Mouse (Mus musculus): ENCODE data around the gene 9130023H24Rik.

Gene 9130023H24Rik

DNA sequence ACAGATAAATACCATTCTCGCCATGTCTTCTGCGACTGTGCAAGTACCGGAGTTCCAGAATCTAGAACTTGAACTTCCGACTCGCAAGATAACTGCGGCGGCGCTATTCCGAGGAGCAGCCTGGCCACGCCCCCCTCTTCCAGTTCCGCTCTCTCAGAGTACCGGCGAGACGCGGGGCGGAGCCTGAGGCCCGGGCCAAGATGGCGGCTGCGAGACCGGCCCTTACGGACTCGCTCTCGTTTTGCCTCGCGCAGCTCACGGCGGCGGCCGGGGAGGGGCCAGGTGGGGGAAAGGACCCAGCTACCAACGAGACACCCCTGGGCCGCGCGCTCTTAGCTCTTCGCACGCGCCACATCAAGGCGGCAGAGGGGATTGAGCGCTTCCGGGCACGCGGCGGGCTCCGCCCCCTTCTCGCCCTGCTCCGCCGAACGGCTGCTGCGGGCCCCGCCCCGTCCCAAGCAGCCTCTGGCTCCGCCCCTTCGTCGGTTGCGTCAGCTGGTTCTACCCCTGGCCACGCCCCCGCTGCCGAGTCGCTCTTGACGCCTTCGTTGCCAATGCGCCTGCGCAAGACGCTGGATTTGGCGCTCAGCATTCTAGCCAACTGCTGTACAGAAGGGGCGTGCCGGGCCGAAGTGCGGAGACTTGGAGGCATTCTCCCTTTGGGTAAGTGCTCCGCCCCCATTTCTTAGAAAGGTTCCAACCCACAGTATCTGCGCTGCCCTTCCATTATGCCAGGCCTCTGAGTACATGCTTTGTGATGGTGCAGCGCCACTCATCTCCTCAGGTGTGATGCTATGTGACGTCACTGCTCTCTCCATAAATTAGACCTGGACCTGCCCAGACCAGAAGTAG lies at the start of gene 9130023H24Rik:
9130023H24Rik (minus strand) TSS at position 105 of the 852 bp plus-strand sequence.
- in situ Hi-C loops (cut with MboI; ENCODE audit: low sequenced_read_pairs) = no loop called here

- in situ Hi-C loops (cut with MboI; ENCODE audit: low sequenced_read_pairs) = no loop called here
Observed at GRCm38 (mm10) chr7:128285060-128285459, 47.2 kb upstream of the 9130023H24Rik start.

DNA sequence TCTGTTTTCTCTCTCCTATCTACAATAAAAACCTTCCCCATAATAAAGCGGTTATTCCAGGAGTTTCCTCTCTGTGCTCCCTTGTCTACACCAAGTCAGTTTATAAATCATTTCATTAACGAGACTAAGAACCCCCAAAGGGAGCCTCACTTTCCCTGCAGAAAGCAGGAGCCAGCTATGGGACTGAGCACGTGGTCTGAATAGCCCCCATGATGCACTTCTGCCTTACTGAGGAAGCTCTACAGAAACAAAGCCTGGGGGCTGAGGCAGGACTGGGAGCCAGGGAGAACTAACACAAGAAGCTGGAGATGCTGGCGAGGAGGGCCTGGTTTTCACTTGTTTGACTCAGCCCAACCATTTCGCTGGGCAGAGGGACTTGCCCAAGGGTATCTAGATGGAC lies 46.2 kb upstream of the 9130023H24Rik start:
- in situ Hi-C loops (cut with MboI; ENCODE audit: low sequenced_read_pairs) = no loop called here

- in situ Hi-C loops (cut with MboI; ENCODE audit: low sequenced_read_pairs) = no loop called here
Observed at GRCm38 (mm10) chr7:128282532-128283244, 44.9 kb upstream of the 9130023H24Rik start.

- in situ Hi-C loops (cut with MboI; ENCODE audit: low sequenced_read_pairs) = no loop called here
Observed at GRCm38 (mm10) chr7:128281765-128282164, 43.9 kb upstream of the 9130023H24Rik start.

DNA sequence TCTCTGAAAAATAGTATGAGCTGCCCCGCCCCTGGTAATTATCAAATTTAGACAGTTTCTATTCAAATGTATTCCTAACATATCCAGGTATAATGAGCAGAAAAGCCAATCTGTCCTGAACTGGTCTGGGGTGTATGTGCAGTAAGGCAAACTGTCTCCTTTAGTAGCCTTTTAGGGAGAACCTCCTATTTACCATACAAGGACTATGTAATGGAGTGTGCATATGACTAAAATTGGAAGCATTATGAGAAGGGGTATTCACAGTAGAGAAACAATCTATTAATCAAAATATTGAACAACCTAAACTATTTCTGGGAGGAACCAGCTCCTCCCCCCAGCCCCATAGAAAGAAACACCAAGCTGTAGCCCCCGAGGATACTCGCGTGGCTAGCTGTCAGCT lies 41.9 kb upstream of the 9130023H24Rik start:
- in situ Hi-C loops (cut with MboI; ENCODE audit: low sequenced_read_pairs) = no loop called here

DNA sequence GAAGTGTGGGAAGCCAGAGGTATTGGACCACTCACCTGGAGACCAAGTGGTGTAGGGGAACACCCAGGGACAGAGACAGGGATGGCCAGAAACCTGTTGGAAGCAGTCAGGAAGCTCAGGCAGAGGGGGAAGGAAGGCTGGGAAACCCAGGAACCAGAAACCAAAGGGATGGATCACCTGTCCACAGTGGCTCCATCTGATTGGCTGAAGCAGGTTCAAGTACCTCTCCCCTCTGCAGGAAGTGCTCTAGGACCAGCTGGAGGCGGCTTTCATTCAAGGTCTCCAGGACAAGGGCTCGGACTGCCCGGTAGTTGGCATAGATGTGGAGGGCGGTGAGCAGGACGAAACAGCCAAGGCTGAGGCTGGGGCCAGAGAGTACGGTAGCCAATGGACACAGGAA lies 38.2 kb upstream of the 9130023H24Rik start:
- in situ Hi-C loops (cut with MboI; ENCODE audit: low sequenced_read_pairs) = no loop called here

DNA sequence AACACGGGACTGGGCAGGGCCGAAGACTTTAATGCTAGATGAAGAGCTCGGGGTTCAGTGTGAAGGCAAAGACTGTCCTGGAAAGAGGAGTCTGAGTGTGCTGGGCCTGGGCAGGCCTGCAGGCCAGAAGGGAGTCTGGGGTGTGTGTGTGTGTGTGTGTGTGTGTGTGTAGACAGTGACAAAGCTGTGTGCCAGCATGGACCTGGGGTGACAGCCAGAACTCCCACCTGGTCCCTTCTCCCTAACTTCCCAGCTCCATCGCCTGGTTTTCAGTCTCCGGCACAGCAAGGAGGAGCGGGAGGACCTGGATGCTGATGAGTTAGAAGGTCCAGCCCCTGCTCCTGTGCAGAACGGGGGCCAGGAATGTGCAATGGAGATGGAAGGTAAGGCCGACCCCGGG lies 33.7 kb upstream of the 9130023H24Rik start:
- in situ Hi-C loops (cut with MboI; ENCODE audit: low sequenced_read_pairs) = no loop called here

DNA sequence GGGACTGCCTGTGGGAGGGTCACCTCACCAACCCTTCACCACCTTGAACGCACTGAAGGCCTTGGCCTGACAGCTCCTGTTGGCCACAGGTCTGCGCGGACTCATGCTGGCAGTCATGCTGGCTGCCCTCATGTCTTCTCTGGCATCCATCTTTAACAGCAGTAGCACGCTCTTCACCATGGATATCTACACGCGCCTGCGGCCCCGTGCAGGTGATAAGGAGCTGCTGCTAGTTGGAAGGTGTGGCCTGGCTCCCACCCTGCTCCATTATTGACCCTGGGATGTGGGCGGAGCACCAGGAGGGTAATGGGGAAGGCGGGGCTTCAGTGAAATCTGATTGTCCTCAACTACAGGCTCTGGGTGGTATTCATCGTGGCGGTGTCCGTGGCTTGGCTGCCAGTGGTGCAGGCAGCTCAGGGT lies 32.6 kb upstream of the 9130023H24Rik start:
- in situ Hi-C loops (cut with MboI; ENCODE audit: low sequenced_read_pairs) = no loop called here

GRCm38 (mm10) chr7:128267813-128268212 lies 30.0 kb upstream of the 9130023H24Rik start:
- in situ Hi-C loops (cut with MboI; ENCODE audit: low sequenced_read_pairs) = no loop called here

GRCm38 (mm10) chr7:128267391-128267790 lies 29.6 kb upstream of the 9130023H24Rik start:
- in situ Hi-C loops (cut with MboI; ENCODE audit: low sequenced_read_pairs) = no loop called here

DNA sequence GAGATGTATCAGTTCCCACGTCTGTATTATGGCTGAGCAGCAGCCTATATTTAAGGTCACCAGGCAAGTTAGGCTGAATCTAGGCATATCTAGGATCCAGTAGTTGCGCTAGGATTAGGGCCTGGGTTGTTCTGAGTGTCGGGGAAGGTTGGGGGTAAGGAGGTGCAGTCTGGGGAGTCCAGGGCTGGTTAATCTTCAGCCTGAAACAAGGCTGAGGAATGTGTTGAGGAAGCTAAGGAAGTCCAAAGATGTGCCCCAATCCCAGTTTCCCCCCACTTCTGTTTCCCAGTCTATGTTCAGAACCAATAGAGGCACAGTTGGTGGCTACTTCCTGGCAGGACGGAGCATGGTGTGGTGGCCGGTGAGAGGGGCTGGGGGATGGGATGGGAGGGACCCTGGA lies 28.2 kb upstream of the 9130023H24Rik start:
- in situ Hi-C loops (cut with MboI; ENCODE audit: low sequenced_read_pairs) = no loop called here

- in situ Hi-C loops (cut with MboI; ENCODE audit: low sequenced_read_pairs) = no loop called here
Observed at GRCm38 (mm10) chr7:128265411-128265810, 27.6 kb upstream of the 9130023H24Rik start, which contains the start of gene Slc5a2. Slc5a2 (plus strand) TSS chr7:128265657.

DNA sequence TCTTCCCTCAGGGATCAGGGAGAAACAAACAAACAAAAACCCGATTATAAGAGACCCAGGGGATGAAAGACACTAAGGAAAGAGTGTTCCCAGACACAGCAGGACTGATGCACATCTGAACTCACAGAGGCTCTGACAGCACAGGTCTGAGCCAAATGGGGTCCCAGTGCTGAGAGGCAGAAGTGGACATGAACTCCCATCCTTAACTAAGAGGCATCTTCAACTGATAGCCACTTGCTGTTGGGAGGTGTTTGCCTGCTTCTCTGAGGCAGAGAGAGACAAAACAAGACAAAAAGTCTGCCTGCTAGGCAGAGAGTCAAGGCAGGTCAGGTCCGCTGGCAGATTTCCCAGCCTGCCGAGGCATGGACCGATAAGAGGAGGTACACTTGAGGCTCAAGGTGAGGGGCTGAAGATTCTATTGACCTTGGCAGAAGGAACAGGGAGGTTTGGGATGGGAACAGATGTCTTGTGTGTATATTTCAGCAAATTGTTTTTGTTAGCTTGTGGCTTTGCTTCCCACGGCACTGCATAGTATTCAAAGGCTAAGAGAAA lies 19.0 kb upstream of the 9130023H24Rik start:
- in situ Hi-C loops (cut with MboI; ENCODE audit: low sequenced_read_pairs) = no loop called here

- in situ Hi-C loops (cut with MboI; ENCODE audit: low sequenced_read_pairs) = no loop called here
Observed at GRCm38 (mm10) chr7:128255757-128256156, 17.9 kb upstream of the 9130023H24Rik start.

DNA sequence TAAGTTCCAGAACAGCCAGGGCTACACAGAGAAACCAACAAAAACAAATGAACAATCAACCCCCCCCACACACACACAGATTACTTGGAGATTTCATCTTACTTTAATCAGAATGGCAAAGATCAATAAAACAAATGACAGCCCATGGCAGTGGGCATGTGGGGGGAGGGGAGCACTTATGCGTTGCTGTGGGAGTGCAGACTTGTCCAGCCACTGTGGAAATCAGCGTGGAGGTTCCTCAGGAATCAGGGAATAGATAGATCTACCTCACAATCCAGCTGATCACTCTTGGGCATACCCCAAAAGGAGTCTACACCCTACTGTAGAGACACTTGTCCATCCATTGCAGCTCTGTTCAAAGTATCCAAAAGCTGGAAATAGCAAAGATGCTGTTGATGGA lies 17.1 kb upstream of the 9130023H24Rik start:
- in situ Hi-C loops (cut with MboI; ENCODE audit: low sequenced_read_pairs) = no loop called here

DNA sequence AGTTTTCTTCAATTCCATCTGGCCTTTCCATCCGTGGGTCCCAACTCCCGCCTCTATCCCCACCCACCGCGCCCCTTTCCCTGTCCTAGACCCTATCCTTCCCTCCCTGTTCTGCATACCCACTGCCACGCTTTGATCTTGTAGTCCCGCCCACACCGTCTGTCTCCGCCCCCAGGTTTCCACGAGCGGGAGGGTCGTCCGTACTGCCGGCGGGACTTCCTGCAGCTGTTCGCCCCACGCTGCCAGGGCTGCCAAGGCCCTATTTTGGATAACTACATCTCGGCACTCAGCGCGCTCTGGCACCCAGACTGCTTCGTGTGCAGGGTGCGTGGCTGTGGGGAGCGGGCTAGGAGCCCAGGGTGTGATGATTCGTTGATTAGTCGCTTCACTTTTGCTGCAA lies 14.8 kb upstream of the 9130023H24Rik start:
- in situ Hi-C loops (cut with MboI; ENCODE audit: low sequenced_read_pairs) = no loop called here

DNA sequence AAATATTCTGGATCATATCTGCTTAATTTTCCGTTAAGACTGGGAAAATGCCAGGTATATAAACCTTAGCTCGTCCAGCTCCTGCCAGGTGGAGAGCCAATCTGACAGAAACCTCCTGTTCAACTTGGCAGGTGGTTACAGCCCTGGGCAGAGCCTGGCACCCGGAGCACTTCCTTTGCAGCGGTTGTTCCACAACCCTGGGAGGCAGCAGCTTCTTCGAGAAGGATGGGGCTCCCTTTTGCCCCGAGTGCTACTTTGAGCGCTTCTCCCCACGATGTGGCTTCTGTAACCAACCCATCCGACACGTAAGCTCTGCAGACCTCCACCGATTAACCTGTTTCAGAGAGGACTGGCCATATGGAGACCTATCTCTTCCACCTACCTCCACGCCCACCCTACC lies 14.1 kb upstream of the 9130023H24Rik start:
- in situ Hi-C loops (cut with MboI; ENCODE audit: low sequenced_read_pairs) = no loop called here

DNA sequence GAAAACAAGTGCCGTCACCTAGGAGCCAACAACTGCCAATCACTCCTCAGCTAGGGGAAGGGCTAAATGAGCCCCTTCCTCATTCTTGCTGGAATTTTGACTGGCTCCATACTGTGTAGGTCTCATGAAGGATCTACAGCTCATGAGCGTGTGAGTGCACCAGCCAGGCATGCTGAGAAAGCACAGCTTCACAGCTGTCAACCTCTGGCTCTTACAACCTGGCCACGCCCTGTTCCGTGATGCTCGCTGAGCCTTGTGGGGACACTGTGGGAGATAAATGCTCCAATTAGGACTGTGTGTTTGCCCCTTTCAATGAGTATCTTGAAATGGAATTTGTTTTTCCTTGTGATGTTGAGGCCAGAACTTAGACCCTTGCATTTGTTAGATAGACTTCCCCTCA lies 12.2 kb upstream of the 9130023H24Rik start:
- in situ Hi-C loops (cut with MboI; ENCODE audit: low sequenced_read_pairs) = loop anchor here (10.0 kb wide), 1 partner anchor 105 kb away; no protein-coding TSS in a partner anchor

- in situ Hi-C loops (cut with MboI; ENCODE audit: low sequenced_read_pairs) = loop anchor here (10.0 kb wide), 1 partner anchor 106 kb away; no protein-coding TSS in a partner anchor
Observed at GRCm38 (mm10) chr7:128248081-128249042, 10.5 kb upstream of the 9130023H24Rik start.

Data from CH12F3 (cell line).